Mouse (Mus musculus): ENCODE results near the gene Srgap3.

Gene Srgap3

DNA sequence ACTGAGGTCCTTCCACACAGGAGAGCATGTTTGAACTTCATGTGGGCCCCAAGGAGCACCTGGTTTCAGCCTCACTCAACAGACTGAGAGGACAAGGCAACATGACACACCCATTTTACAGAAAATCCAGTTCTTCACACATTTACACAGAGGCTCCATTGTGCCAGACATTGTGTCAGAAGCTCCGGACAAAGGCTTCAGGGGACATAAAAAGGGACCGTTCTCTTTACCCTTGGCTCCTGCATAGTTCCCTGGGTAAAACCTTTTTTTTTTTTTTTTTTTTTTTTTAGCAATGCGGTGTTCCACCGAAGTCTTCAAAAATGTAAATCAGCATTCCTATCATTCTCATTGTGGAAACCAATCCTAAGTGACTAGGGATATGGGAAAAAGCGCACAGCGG is 131.5 kb downstream of the Srgap3 start:
- no peak for DNase-seq (ENCODE audit: low read depth)

DNA sequence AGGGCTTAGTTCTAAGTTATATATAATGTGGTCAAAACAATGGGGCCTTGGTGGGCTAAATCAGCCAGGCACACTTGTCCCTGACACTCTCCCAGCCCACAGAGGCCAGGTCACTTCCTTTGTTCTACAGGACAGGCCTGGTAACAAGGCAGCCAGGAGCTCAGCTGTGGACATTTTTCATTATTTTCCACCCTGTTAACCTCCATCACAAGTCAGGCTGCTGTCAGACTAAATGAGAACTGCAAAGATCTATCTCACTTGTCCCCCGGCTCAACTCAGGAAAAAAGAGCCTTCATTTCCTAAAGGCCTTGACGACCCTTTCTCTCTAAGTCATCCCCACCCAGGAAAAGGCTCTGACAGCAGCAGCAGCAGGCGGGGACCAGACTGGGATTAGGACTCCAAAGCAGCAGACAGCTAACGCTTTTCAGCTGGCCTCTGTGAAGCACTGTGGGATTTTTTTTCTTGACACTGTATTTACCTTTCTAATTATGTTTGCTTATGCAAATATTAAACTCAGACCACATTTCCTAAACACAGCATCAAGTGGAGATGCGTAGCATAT is 132.5 kb downstream of the Srgap3 start:
- DNase-seq (ENCODE audit: low read depth): no peak

DNA sequence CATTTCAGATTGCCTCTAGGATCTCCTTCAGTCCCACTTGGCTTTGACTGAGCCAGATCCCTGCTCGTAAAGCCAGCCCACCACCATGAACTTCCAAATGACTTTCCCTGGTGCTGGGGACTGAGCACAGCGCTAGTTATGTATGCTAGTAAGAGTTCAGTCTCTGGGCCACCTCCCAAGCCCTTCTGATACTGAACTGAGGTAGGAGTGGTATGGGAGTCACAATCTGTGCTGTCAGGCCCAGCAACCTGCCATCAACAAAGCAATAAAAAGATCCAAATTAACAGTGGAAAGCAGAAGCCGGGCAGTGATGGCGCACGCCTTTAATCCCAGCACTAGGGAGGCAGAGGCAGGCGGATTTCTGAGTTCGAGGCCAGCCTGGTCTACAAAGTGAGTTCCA is 134.2 kb downstream of the Srgap3 start:
- no peak for DNase-seq (ENCODE audit: low read depth)

DNA sequence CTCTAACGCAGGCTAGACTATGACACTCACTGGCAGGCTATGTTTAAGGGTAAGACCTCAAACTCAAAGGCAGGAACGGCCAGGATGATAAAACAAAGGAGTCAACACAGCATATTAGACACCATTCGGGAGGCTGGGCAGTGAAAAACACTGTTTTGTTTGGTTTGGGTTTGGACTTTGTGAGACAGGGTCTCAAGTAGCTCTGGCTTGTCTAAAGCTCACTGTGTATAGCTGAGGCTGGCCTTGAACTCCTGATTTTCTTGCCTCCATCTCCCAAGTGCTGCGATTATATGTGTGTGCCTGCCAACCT is 136.6 kb downstream of the Srgap3 start:
- no peak for DNase-seq (ENCODE audit: low read depth)

DNA sequence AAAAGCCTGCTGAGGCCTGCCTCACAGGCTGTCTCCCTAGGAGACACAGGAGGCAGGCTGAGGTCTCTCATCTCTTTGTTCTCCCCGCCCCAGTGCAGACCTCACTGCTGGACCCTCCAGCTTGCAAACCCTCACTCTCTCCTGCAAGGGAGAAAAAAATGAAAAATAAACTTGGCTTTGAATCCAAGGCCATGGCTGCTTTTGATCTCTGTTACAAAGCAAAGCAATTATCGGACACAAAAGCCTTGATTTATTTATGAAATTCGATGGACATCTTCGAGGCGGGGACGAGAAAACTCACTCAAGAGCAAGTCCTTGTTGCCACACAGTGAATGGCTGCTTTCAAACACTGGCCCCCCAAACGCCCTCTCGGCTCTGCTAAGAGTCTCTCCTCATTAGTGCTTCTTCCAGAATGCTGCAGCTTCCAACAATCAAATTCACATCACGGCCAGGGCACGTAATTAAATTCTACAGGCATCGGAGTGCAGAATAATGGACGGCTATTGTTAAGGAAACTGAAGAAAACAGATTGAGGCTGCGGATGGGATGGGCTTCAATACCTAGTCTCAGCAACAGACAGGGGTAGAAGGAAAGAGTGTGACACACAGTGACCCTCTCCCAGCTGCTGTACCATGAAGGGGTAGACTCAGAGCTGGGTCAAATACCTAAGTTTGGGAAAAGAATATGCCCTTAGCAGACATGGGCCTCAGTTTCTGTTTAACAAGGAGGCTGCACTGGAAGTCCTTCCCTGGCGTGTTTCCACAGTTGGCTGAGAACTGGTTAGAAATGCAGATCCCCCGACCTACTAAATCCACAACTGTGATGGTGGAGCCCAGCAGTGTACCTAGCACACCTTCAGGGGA is 137.2 kb downstream of the Srgap3 start:
- DNase-seq (ENCODE audit: low read depth): no peak

DNA sequence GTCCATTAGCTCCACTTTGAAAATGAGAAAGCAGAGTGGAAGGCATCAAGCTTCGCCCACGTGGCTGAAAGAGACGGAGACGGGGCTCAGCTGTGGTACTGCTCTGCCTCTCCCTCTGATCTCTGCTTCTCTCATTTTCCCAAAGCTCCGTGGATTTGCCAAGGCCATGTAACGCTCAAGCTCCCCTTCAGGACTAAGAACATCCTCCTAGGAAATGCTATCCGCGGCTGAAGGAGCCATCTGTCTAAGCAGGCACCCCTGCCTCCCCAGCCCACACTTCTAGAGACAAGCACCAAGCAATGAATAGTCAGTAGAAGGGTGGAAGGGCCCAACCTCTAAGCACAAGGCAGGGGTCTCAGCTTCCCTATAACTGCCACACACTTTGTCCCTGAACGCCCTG is 138.3 kb downstream of the Srgap3 start:
- no peak for DNase-seq (ENCODE audit: low read depth)

DNA sequence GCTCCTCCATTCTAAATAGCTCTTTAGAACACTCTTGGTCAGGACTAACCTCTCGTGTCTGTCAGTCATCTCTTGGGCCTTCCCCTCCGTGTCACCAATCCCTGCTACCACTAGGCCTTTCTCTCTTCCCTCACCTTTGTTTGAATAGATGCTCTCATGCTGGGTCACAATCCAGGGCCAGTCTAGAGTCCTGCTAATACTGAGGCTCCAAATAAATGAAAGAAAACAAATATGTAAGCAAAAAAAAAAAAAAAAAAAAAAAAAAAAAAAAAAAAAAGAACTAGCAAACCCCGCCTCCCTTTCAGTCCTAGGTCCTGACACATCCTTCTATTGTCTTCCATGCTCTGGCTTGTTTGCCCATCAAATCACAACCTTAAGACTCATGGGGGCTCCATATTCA is 145.1 kb downstream of the Srgap3 start:
- no peak for DNase-seq (ENCODE audit: low read depth)

DNA sequence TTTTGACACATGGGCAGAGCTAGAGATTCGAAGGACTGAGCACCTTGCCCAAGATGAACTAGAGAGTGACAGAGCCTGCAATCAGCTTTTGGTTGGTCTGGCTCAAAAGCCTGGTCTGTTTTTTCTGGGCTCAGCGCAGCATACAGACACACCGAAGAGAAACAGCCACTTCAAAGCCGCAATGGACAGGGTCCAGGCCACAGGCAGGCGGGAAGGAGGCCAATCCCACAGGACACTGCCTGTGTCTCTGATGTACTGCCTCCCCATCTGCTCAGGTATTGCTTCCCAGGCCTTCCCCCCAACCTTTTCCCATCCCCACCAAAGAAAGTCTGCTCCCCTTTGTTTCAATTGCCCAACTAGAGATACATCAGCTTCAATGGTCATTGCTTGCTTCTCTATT is 148.7 kb downstream of the Srgap3 start:
- no peak for DNase-seq (ENCODE audit: low read depth)

DNA sequence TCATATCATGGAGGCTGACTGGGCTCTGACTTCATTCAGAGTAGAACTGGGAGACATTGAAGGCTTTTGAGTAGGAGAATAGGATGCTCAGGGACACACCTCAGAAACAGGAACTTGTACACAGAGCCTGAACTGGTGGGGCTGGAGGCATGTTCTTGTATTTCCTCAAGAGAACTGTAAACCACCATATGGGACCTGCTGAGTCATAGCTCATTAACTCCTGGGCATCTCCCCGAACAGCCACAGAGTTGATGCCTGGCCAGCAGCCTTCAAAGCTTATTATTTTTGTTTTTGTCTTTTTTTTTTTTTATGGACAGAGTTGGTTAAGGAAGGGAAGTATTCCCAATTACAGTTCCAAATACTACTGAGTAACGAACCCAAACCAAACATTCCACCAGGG is 150.5 kb downstream of the Srgap3 start:
- peak; percentile 88 for DNase-seq (ENCODE audit: low read depth)

DNA sequence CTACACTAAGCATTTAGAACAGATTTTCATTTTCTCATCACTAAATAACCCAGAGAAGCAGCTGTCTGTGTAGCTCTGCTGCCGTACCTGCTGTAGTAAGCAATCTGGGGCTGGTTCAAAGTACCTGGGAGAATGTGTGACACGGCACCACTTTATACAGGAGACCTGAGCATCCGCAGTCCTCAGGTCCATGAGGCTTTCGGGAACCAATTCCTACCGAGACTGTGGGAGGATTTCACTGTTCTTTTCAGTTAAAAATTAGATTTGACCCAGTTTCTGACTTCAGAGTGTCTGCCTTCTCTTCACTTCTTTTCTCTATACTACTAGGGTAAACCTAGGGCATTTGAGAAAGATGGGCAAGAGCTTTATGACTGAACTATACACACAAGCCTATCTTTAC is 153.2 kb downstream of the Srgap3 start:
- DNase-seq (ENCODE audit: low read depth): no peak

DNA sequence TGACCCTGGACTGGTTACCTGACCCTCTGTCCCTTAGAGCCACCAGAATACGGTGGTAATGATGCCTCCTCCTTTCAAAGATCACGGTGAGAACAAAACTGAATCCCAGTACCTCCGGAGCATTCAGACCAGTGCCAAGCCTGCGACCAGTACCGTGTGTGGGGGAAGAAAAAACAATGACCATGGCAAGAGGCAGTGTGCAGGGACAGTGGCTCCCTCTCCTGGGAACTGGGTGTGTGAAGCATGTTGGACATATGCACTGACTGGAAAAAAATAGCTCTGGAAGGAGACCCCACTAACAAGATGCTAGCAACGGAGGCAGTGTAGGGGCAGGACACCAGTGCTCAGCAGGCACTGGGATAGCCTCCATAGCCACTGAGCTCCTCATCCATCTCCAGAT is 157.2 kb downstream of the Srgap3 start:
- DNase-seq (ENCODE audit: low read depth): no peak

DNA sequence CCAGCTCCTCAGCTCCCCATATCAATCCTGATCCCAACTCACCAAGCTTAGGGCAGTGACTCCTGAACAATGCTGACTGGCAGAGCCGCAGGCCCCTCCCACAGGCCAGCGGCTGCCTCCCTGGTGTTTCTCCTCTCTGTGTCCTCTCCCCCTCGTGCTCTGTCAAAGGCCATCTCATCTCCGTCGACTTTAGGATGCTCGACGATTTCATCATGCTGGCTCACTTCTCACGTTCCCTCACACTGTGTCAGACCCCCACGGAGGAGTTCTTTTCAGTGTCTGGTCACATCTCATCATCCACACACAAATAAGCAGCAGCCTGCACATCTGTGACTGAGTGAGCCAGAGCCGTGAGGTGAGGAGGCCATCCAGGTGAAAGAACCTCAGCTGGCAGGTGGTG is 158.4 kb downstream of the Srgap3 start:
- DNase-seq (ENCODE audit: low read depth): no peak

DNA sequence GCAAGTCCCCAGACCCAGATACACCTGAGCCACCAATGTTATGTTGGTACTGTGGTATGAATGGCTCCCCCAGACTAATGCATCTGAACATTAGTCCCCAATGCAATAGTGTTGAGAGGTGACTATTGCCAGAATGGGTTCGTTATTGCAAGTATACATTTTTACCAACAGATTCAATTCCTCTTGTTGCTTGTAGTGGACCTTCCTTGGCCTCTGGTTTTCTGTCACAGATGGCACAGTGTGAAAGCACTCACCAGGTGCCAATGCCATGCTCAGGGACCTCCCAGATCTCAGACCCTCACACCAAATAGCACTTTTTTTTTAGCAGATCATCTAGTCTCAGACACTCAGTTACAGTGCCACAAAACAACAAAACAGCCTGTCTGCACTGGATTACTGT is 158.9 kb downstream of the Srgap3 start:
- no peak for DNase-seq (ENCODE audit: low read depth)

DNA sequence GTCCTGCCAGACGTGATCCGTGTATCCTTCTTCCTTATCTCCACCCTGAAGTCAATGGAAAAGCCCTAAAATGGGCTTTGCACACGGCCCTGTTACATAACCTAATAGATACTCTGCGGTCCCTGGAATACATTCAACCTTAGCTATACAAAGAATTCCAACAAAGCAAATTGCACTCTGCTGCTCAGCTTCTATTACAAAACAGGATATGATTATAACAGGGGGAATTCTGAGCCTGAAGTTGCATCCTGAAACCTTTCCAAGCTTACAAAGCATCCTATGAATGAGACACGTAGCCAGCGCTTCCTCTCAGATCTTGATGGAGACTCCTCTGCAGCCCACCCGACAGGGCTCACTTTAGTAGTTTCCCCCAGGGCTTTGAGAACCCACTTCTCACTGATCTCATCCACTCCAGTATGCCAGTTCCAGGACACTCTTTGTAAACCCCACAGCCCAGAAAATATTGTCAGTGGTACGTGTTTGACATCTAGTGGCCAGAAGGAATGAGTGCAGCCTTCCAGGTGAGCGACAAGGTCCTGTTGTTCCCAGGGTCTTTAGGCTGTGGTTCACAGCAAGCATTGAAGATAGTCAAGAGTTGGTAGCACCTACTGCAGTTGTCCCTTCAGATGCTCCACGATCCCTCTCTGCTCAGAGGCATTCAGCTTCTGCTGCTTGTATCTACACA is 165.5 kb downstream of the Srgap3 start:
- peak; percentile 57 for DNase-seq (ENCODE audit: low read depth)

DNA sequence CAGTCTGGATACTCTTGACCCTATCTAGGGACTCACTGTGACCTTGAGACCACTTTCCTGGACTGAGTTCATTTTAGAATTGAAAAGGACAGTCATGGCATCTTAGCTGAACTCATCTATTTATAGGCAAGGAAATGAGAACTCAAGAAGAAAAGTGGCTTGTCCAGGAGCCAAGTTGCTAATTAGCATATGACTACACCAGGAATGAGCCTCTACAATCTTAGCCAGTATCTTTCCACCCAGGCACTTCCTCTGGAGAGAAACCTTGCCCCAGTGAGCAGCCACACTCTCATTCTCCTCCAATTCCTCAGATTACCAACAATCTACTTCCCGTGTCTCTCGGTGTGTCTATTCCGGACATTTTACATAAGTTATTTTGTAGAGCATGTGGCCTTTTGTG is 168.9 kb downstream of the Srgap3 start:
- peak; percentile 50 for DNase-seq (ENCODE audit: low read depth)

DNA sequence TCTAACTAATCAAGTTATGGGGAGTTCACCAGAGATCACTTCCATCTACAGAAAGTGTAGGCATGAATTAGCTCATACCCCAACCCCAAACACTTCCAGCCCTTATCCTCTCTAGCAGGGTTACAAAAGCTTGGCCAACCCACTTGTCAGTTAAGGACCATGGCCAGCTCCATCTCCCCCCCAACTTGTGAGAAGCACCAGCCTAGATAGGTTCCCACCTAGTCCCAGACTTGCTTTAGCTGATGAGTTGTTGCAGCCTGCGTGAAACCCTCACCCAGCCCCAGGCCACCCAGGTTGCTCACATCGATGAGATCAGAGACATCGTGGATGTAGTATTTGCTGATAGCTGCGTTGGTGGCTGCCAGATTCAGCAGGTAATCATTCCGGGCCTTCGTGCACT is 170.3 kb downstream of the Srgap3 start:
- DNase-seq (ENCODE audit: low read depth): peak; percentile 44

DNA sequence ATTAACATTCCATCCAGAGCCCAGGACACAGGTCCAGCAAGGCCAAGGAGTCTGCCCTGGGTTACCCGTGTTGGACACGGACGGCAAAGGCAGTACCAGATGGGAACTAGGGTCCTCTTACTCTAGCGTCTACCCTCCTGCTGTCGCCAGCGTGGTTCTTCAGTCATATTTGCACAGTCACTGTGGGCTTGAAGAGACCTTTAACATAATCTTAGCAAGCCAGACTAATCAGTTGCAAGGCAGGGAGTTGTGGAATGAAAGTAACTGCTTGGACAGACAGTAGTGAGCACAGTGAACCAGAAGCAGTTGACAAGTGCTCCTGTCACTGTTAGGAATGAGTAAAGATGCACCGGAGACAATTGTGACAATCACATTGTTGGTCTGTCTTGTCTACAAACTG is 173.3 kb downstream of the Srgap3 start:
- DNase-seq (ENCODE audit: low read depth): no peak

DNA sequence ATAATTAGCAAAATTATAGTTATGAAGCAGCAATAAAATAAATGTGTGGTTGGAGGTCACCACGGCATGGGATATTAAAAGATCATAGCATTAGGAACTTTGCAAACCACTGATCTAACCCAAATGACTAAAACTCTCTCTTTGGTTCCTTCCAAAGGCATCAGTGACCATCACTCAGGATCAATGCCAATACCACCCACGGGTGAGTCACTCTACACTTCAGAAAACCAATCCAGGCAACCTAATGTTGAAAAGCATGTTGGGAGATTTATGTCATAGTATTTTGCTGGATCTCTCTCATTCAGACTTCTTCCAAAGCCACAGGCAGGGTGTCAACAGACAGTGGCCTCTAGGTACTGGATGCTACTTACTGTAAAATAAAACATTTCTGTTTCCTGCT is 176.1 kb downstream of the Srgap3 start:
- peak; percentile 66 for DNase-seq (ENCODE audit: low read depth)

DNA sequence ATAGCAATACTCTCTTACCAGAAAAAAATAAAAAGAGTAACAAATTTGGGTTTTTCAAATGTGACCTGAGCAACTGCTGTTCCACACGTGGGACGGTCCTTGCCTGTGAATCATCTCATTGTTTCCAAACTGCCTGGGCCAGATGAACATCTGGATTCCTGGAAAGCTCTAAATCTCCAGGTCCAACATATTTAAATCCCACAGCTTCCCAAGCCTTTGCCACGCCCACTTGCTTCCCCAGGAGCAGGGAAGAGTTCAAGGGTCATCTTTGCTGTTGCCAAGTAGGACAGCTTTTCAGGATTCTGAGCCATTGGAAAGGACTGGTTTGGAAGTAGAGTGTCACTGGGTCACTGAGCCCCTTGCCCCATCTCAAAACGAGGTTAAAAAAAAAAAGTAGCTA is 188.5 kb downstream of the Srgap3 start:
- DNase-seq (ENCODE audit: low read depth): peak; percentile 52

DNA sequence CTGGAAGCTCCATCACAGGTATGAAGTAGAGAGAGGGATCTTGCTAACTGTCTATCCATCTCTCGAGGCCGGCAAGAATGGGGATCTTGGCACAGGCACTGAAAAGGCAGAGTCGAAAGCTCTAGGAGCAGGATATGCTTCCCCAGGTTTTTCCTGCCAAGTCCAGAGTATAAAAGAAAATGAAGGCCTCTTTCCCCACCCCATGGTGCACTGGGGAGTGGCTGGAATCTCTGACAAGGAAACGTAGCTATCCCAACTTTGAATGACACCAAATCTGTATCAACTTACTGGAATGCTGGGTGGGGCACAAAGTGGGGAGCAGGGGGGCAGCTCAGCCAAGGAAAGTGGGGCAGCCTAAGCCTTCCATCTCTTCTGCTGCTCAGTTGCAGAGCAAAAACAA is 190.2 kb downstream of the Srgap3 start:
- DNase-seq (ENCODE audit: low read depth): peak; percentile 11

DNA sequence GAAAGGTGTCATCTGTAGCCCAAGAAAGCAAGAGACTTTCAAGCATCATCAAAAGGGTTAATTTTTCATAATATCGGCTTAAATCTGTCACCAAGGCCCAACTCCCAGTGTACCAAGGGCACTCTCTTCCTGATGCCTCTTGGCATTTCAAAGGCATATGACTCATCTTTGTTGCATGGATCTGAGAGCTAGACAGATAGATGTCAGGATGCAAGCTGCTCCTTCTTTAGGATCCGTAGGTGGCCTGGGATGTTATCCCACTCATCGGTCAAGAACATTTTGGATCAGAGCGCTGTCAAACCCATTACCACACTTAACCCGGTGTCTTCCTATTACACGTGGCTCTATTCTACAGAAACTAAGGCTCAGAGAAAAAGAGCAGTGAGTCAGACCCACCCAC is 192.1 kb downstream of the Srgap3 start:
- DNase-seq (ENCODE audit: low read depth): no peak

DNA sequence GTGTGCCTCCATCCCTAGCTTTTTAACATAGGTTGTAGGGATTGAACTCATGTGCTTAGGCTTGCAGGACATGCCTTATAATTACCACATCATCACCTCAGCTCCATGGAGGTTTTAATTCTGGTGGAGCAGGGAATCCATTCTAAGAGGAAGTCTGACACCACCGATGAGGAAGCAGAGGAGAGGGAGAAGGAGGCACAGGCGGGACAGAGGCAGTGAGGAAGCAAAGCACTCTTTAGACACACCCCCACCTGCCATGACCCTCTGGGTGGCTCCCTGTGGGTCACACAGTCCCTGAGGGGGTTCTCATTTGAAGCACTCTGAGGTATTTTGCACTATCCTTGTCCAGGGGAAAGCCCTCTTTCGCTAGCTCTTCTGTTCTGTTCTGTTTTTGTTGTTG is 194.5 kb downstream of the Srgap3 start:
- DNase-seq (ENCODE audit: low read depth): no peak

DNA sequence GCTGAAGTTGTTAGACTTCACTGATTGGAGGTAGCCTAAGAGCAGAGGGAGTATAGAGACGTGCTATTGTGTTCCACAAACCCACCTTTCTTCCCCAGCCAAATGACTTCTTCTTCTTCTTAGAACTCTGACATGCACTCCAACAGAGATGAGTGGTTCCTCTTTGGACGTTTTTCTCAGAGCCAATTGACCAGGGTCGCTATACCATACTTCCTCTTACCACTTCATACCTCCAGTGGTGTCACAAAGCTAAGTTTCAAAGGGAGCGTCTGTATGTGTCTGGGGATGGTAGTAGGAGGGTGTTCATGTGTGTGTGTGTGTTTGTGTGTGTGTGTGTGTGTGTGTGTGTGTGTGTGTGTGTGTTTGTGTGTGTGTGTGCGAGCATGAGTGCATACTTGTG is 195.1 kb downstream of the Srgap3 start:
- DNase-seq (ENCODE audit: low read depth): no peak

DNA sequence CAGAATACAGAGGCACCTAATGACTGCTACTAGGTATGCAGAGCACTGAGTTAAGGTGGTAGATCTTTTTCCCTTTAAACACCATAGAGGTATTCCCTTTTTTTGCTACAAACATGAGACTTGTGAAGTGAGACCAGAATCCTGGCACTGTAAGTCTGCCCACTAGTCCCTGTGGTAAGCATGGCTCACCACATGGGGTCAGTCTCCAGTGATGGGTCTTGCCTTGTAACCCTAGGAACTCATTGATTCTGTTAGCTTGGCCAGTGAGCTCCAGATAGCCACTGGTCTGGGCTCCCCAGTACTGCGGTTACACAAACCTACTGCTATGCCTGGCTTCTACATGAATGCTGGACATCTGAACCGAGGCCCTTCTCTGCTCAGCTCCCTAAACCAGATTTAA is 204.8 kb downstream of the Srgap3 start:
- peak; percentile 52 for DNase-seq (ENCODE audit: low read depth)
